Mouse (Mus musculus) MEL (cell line): ENCODE data around the gene Trim41. TPM values are rescaled to one million over a fixed set of nuclear protein-coding genes. Genes with fewer than 3 reads are reported as not detected.

Source experiments
- DNase-seq: peaks from one replicate; pipeline ENCODE4 v3.0.0; 2011; ENCODE audit warnings: low read depth, low spot score
- H3K27ac ChIP-seq: 2 replicates; pipeline ENCODE4 v1.5.1; 2012; ENCODE audit warnings: low read depth, mild to moderate bottlenecking, control low read depth, low read length, moderate library complexity; ENCODE audit not compliant: control insufficient read depth
- H3K27me3 ChIP-seq, 2 experiments: fragments of 150-350 bp in 1 of 2; sonication (generic) in 1 of 2; 2 replicates each; pipeline ENCODE4 v1.6.1; 2012; ENCODE audit warnings: low read length in 2 of 2, mild to moderate bottlenecking in 2 of 2, improper control_type of control experiment in 1 of 2, moderate library complexity in 1 of 2; ENCODE audit not compliant: insufficient read depth in 2 of 2, control insufficient read depth in 1 of 2
- H3K36me3 ChIP-seq, 2 experiments: 2 replicates each; pipeline ENCODE4 v1.6.1; 2012 to 2014; ENCODE audit warnings: low read length in 2 of 2, improper control_type of control experiment in 1 of 2, inconsistent platforms in 1 of 2, mild to moderate bottlenecking in 1 of 2; ENCODE audit not compliant: insufficient read depth in 2 of 2, control insufficient read depth in 1 of 2
- H3K4me1 ChIP-seq, 2 experiments: fragments of 150-350 bp in 1 of 2; sonication (generic) in 1 of 2; 2 replicates each; pipeline ENCODE4 v1.6.1; 2012; ENCODE audit warnings: low read length in 2 of 2, improper control_type of control experiment in 1 of 2, mild to moderate bottlenecking in 1 of 2; ENCODE audit not compliant: insufficient read depth in 2 of 2, control insufficient read depth in 1 of 2
- H3K4me3 ChIP-seq, 2 experiments: fragments of 150-350 bp in 1 of 2; sonication (generic) in 1 of 2; 2 replicates each; pipeline ENCODE4 v1.5.1; 2012; ENCODE audit warnings: low read depth in 2 of 2, low read length in 2 of 2, mild to moderate bottlenecking in 2 of 2, moderate library complexity in 2 of 2, control low read depth in 1 of 2, improper control_type of control experiment in 1 of 2; ENCODE audit not compliant: control insufficient read depth in 1 of 2, insufficient read depth in 1 of 2
- H3K79me2 ChIP-seq: 2 replicates; pipeline ENCODE4 v1.6.1; 2012; ENCODE audit warnings: mild to moderate bottlenecking, low read length, moderate library complexity; ENCODE audit not compliant: control insufficient read depth, poor library complexity, insufficient read depth
- H3K9ac ChIP-seq: 2 replicates; pipeline ENCODE4 v1.6.1; 2012; ENCODE audit warnings: low read depth, mild to moderate bottlenecking, control low read depth, low read length, moderate library complexity; ENCODE audit not compliant: control insufficient read depth, poor library complexity, severe bottlenecking
- H3K9me3 ChIP-seq: fragments of 150-350 bp; sonication (generic); replicated peaks from 2 replicates; pipeline ENCODE4 v1.6.1; 2012; ENCODE audit warnings: mild to moderate bottlenecking, low read length, improper control_type of control experiment, moderate library complexity; ENCODE audit not compliant: insufficient read depth
- CTCF ChIP-seq, 3 experiments: IDR thresholded peaks in 2 of 3; conservative IDR thresholded peaks in 1 of 3; 2 replicates each; pipeline ENCODE4 v1.5.1; 2011 to 2012; ENCODE audit warnings: low read length in 3 of 3, low read depth in 2 of 3, mild to moderate bottlenecking in 2 of 3, improper control_type of control experiment in 1 of 3, inconsistent platforms in 1 of 3, mixed read lengths in 1 of 3, moderate library complexity in 1 of 3; ENCODE audit not compliant: control insufficient read depth in 1 of 3, insufficient read depth in 1 of 3, poor library complexity in 1 of 3, severe bottlenecking in 1 of 3
- ELF1 ChIP-seq: IDR thresholded peaks from 2 replicates; pipeline ENCODE4 v1.6.1; 2014; ENCODE audit warnings: low read depth, mild to moderate bottlenecking, inconsistent platforms, low read length, improper control_type of control experiment, moderate library complexity
- MAFK ChIP-seq: IDR thresholded peaks from 2 replicates; pipeline ENCODE4 v1.6.1; 2011; ENCODE audit warnings: low read depth, mild to moderate bottlenecking, low read length, improper control_type of control experiment, borderline replicate concordance
- MAX ChIP-seq: IDR thresholded peaks from 2 replicates; pipeline ENCODE4 v1.6.1; 2011; ENCODE audit warnings: low read length, improper control_type of control experiment
- MYC ChIP-seq: IDR thresholded peaks from 2 replicates; pipeline ENCODE4 v1.6.1; 2011; ENCODE audit warnings: low read depth, mild to moderate bottlenecking, low read length, improper control_type of control experiment, moderate library complexity
- RAD21 ChIP-seq: IDR thresholded peaks from 2 replicates; pipeline ENCODE4 v1.6.1; 2011; ENCODE audit warnings: mild to moderate bottlenecking, low read depth, low read length, improper control_type of control experiment
- RCOR1 ChIP-seq: IDR thresholded peaks from 2 replicates; pipeline ENCODE4 v1.6.1; 2012; ENCODE audit warnings: low read depth, mild to moderate bottlenecking, inconsistent platforms, low read length, improper control_type of control experiment
- SIN3A ChIP-seq: IDR thresholded peaks from 2 replicates; pipeline ENCODE4 v1.6.1; 2012; ENCODE audit warnings: low read length, improper control_type of control experiment, inconsistent platforms
- SMC3 ChIP-seq: IDR thresholded peaks from 2 replicates; pipeline ENCODE4 v1.6.1; 2011; ENCODE audit warnings: low read depth, low read length, improper control_type of control experiment
- TAL1 ChIP-seq: IDR thresholded peaks from 2 replicates; pipeline ENCODE4 v1.6.1; 2012; ENCODE audit warnings: mild to moderate bottlenecking, inconsistent platforms, low read length, moderate library complexity, mixed read lengths
- TBP ChIP-seq: IDR thresholded peaks from 2 replicates; pipeline ENCODE4 v1.8.0; 2011; ENCODE audit warnings: low read depth, low read length, improper control_type of control experiment
- TCF12 ChIP-seq: IDR thresholded peaks from 2 replicates; pipeline ENCODE4 v1.6.1; 2014; ENCODE audit warnings: low read depth, mild to moderate bottlenecking, inconsistent platforms, low read length, improper control_type of control experiment, moderate library complexity
- USF2 ChIP-seq, 2 experiments: IDR thresholded peaks; 2 replicates each; pipeline ENCODE4 v1.6.1; 2011 to 2012; ENCODE audit warnings: improper control_type of control experiment in 2 of 2, low read length in 2 of 2, borderline replicate concordance in 1 of 2, inconsistent platforms in 1 of 2, low read depth in 1 of 2, mild to moderate bottlenecking in 1 of 2; ENCODE audit not compliant: insufficient read depth in 1 of 2
- ZC3H11A ChIP-seq: IDR thresholded peaks from 2 replicates; pipeline ENCODE4 v1.6.1; 2012; ENCODE audit warnings: low read depth, mild to moderate bottlenecking, inconsistent platforms, low read length, improper control_type of control experiment
- polyA plus RNA-seq, 2 experiments: library from polyadenylated mRNA; stranded (reverse) in 1 of 2; unstranded in 1 of 2; fragments of >175 nt in 1 of 2; fragments of >200 nt in 1 of 2; gene quantifications; 2 replicates each; pipeline versions ENCODE4 v1.2.1 to v1.2.4; 2012; ENCODE audit warnings: low replicate concordance in 2 of 2, low read depth in 1 of 2; ENCODE audit not compliant: insufficient read length in 2 of 2, insufficient read depth in 1 of 2, missing spikeins in 1 of 2
- total RNA-seq: library from RNA; depleted of rRNA; stranded (reverse); fragments of 300-350 nt; gene quantifications from 2 replicates; pipeline ENCODE4 v1.2.3, GENCODE M21; 2012

Gene Trim41
- total and polyA plus RNA-seq, 3 experiments: 37.0 to 76.3 (median 56.4) TPM

- H3K79me2 ChIP-seq: no peaks in the 10 kb centered on the region; the same call in 1 of the 2 replicates
- H3K27me3 ChIP-seq: no peaks in the 10 kb centered on the region
- no peak overlapping the region for H3K4me3 ChIP-seq
- no peak overlapping the region for H3K9ac ChIP-seq
- TF ChIP-seq USF2 (IDR thresholded peaks at IDR 0.05; ENCODE audit: borderline replicate concordance in 1 of 2, insufficient read depth in 1 of 2, low read depth in 1 of 2, low read length in 2 of 2): no peak
- peak; percentile 79 for TF ChIP-seq ZC3H11A
- TF ChIP-seq CTCF (IDR thresholded peaks at IDR 0.05 in 2 of 3, conservative IDR thresholded peaks at IDR 0.05 in 1 of 3; ENCODE audit: control insufficient read depth in 1 of 3, insufficient read depth in 1 of 3, low read depth in 2 of 3, low read length in 3 of 3, poor library complexity in 1 of 3, severe bottlenecking in 1 of 3): peak; percentile 73 to 96 (median 76)
- TF ChIP-seq MAFK: no peak
- TF ChIP-seq TCF12: no peak
- TF ChIP-seq RAD21: peak; percentile 95
- no peak for TF ChIP-seq TAL1
- TF ChIP-seq ELF1: no peak
- TF ChIP-seq SIN3A: peak; percentile 65
- peak; percentile 77 for TF ChIP-seq TBP
- peak; percentile 64; the same call in 1 of the 2 replicates for TF ChIP-seq MAX
- peak; percentile 82 for TF ChIP-seq MYC
- TF ChIP-seq SMC3: peak; percentile 79
- H3K4me1 ChIP-seq: 0 out of 4 replicates have a peak, but pooled peaks cover 0 to 6% of the 10 kb centered on the region in 2 experiments
- DNase-seq: peak; percentile 91
- no peak overlapping the region for H3K27ac ChIP-seq
- H3K9me3 ChIP-seq: no peaks in the 10 kb centered on the region
- H3K36me3 ChIP-seq: peaks cover 0 to 4% of the 10 kb centered on the region in 2 experiments; a peak in 1 of 4 replicates
These were observed 34.3 kb upstream of the Trim41 start for GRCm38 (mm10) chr11:48851270-48851995.

- Histone ChIP-seq H3K4me3 (no peak overlapping the region), H3K9ac (no peak overlapping the region), H3K79me2 (no peaks in the 10 kb centered on the region; the same call in 1 of the 2 replicates), H3K36me3 (peaks cover 0 to 4% of the 10 kb centered on the region in 2 experiments; a peak in 1 of 4 replicates), H3K27me3 (no peaks in the 10 kb centered on the region), H3K27ac (no peak overlapping the region), H3K4me1 (0 out of 4 replicates have a peak, but pooled peaks cover 0 to 6% of the 10 kb centered on the region in 2 experiments), H3K9me3 (no peaks in the 10 kb centered on the region)
- TF ChIP-seq MAX: no peak
- no peak for TF ChIP-seq RCOR1
- no peak for DNase-seq
These were observed 33.1 kb upstream of the Trim41 start for GRCm38 (mm10) chr11:48850240-48850639.
